Mouse (Mus musculus): ENCODE measurements around the gene Jup.
A peak's percentile ranks its signal among the peaks of the same experiment; 100 is the strongest.
"Not testable (repeated sequence)": the region's sequence is repeated elsewhere in the genome, so short reads cannot be mapped to it uniquely, and the experiment has no call there.

Jup gene

GRCm38 (mm10) chr11:100356819-100357211 lies 40.7 kb downstream of the Jup start:
- DNase-seq (ENCODE audit: low read depth, low spot score), result peak; percentile 66

- peak; percentile 86 for DNase-seq (ENCODE audit: low read depth, low spot score)
These were observed 41.4 kb downstream of the Jup start, which contains the start of gene Hap1 for GRCm38 (mm10) chr11:100355972-100356818. Hap1 (minus strand) TSS chr11:100356128.

GRCm38 (mm10) chr11:100355151-100355951 lies 42.2 kb downstream of the Jup start:
- peak; percentile 83 for DNase-seq (ENCODE audit: low read depth, low spot score)

GRCm38 (mm10) chr11:100352076-100352857 lies 45.3 kb downstream of the Jup start:
- DNase-seq (ENCODE audit: low read depth, low spot score), result peak; percentile 68

- DNase-seq (ENCODE audit: low read depth, low spot score), result no peak
These were observed 53.3 kb downstream of the Jup start for GRCm38 (mm10) chr11:100344269-100344668.

GRCm38 (mm10) chr11:100335731-100336130 lies 61.8 kb downstream of the Jup start:
- DNase-seq (ENCODE audit: low read depth, low spot score), result no peak

- peak; percentile 37 for DNase-seq (ENCODE audit: low read depth, low spot score)
These were observed 63.6 kb downstream of the Jup start, which contains the start of gene Gast for GRCm38 (mm10) chr11:100333944-100334457. Gast (plus strand) TSS chr11:100334407.

- DNase-seq (ENCODE audit: low read depth, low spot score), result no peak
These were observed 64.6 kb downstream of the Jup start for GRCm38 (mm10) chr11:100332766-100333515.

- not testable (repeated sequence) for DNase-seq (ENCODE audit: low read depth, low spot score)
These were observed 66.7 kb downstream of the Jup start for GRCm38 (mm10) chr11:100330816-100331375.

- DNase-seq (ENCODE audit: low read depth, low spot score), result no peak
These were observed 67.3 kb downstream of the Jup start for GRCm38 (mm10) chr11:100330235-100330634.

GRCm38 (mm10) chr11:100327761-100328160 lies 69.8 kb downstream of the Jup start:
- no peak for DNase-seq (ENCODE audit: low read depth, low spot score)

GRCm38 (mm10) chr11:100327316-100327715 lies 70.2 kb downstream of the Jup start:
- DNase-seq (ENCODE audit: low read depth, low spot score), result no peak

GRCm38 (mm10) chr11:100325062-100325629 lies 72.4 kb downstream of the Jup start:
- DNase-seq (ENCODE audit: low read depth, low spot score), result no peak

GRCm38 (mm10) chr11:100323578-100323977 lies 74.0 kb downstream of the Jup start:
- peak; percentile 92 for DNase-seq (ENCODE audit: low read depth, low spot score)

GRCm38 (mm10) chr11:100322591-100323258 lies 74.8 kb downstream of the Jup start:
- no peak for DNase-seq (ENCODE audit: low read depth, low spot score)

- DNase-seq (ENCODE audit: low read depth, low spot score), result not testable (repeated sequence)
These were observed 75.9 kb downstream of the Jup start for GRCm38 (mm10) chr11:100321479-100322305.

- DNase-seq (ENCODE audit: low read depth, low spot score), result not testable (repeated sequence)
These were observed 76.7 kb downstream of the Jup start for GRCm38 (mm10) chr11:100320701-100321410.

GRCm38 (mm10) chr11:100320172-100320630 lies 77.4 kb downstream of the Jup start:
- peak; percentile 98 for DNase-seq (ENCODE audit: low read depth, low spot score)

Data from ES-CJ7 (cell line).